Mouse (Mus musculus) hindbrain, embryonic 13.5 days (tissue): Measurements from ENCODE around the gene Neurl1b. TPM values are rescaled to one million over a fixed set of nuclear protein-coding genes. Genes with fewer than 3 reads are reported as not detected.

ENCODE experiments used
- ATAC-seq: fragments of 200-750 bp; cut with Nextera tagmentation; 2 replicates; pipeline ENCODE4 v1.8.0; 2017; ENCODE audit warnings: moderate TSS enrichment; ENCODE audit not compliant: low FRiP score
- H3K27ac ChIP-seq: fragments of 300-500 bp; sonication (generic); 2 replicates; pipeline ENCODE4 v1.5.1; 2015; ENCODE audit warnings: inconsistent platforms, mild to moderate bottlenecking, moderate library complexity
- H3K27me3 ChIP-seq: fragments of 300-500 bp; sonication (generic); 2 replicates; pipeline ENCODE4 v1.6.1; 2015; ENCODE audit warnings: mild to moderate bottlenecking, inconsistent platforms
- H3K36me3 ChIP-seq: fragments of 300-500 bp; sonication (generic); 2 replicates; pipeline ENCODE4 v1.6.1; 2015; ENCODE audit warnings: mild to moderate bottlenecking, inconsistent platforms
- H3K4me1 ChIP-seq: fragments of 300-500 bp; sonication (generic); replicated peaks from 2 replicates; pipeline ENCODE4 v1.6.1; 2015; ENCODE audit warnings: inconsistent platforms
- H3K4me2 ChIP-seq: fragments of 300-500 bp; sonication (generic); 2 replicates; pipeline ENCODE4 v1.6.1; 2015; ENCODE audit warnings: inconsistent platforms, mild to moderate bottlenecking, moderate library complexity
- H3K4me3 ChIP-seq: fragments of 300-500 bp; sonication (generic); 2 replicates; pipeline ENCODE4 v1.5.1; 2015; ENCODE audit warnings: mild to moderate bottlenecking, inconsistent platforms
- H3K9ac ChIP-seq: fragments of 300-500 bp; sonication (generic); 2 replicates; pipeline ENCODE4 v1.6.1; 2015; ENCODE audit warnings: mild to moderate bottlenecking, inconsistent platforms
- H3K9me3 ChIP-seq: fragments of 300-500 bp; sonication (generic); 2 replicates; pipeline ENCODE4 v1.6.1; 2016; ENCODE audit warnings: inconsistent platforms
- WGBS: fragments of 180-500 bp; shearing (Covaris S2); methylation state at CpG from one replicate; pipeline ENCODE4 v1.1.7; 2015; 5-methylcytosine and 5-hydroxymethylcytosine counted together
- polyA plus RNA-seq: library from polyadenylated mRNA; unstranded; fragments of >200 nt; fragmentation: Nextera tagmentation; extraction: Ambion mirVana; gene quantifications from 2 replicates; pipeline ENCODE4 v1.2.1, GENCODE M21; 2015

The Neurl1b gene
- 0.78 and 1.0 TPM in 2 replicates for polyA plus RNA-seq

DNA sequence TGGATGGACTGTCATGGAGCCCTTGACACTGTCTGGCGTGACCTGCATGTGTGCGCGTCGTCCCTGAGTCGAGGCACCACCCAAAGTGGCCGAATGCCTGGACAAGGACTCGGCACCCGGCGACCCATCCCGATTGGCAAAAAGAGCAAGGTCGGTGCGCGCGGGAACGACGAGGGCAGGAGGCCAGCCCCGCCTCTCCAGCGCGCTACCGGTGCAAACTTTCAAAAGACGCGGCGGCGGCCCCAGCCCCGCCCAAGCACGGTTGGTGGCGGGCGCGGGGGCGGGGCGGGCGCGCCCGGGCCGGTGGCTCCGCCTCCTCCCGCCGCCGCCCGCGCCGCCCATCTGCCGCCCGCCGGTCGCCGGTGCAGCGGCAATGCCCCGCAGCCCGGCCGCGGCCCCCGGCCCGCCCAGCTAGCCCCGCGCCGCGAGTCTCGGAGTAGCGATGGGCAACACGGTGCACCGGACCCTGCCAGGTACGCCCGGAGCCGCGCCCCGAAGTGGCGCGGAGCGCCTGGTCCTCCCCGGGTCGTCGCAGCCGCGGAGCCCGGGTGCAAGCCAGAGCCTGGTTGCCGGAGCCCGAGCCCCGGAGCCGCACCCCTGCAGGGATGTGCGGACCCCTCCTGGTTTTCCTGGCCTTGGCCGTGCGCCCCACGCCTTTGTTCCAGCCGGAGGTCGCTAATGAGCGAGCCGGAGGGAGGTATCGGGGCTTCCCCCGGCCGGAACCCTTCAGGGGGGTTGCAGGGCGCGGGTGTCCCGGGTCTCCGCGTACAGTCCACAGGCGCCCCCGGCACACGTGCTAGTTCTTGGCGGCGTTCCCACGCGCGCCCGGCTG lies at the start of gene Neurl1b:
Gene Neurl1b, plus strand, starts transcription at position 307 of the 832 bp plus-strand sequence.
- WGBS, result under 1% methylated on average over 75 of the region's 105 CpGs
- peak; percentile 72 for ATAC-seq
- H3K4me2 ChIP-seq, result peak within 1 kb of the TSS; percentile 97
- H3K36me3 ChIP-seq, result no peaks in the 10 kb centered on the region
- H3K9ac ChIP-seq, result peak within 1 kb of the TSS; percentile 87
- no peaks in the 10 kb centered on the region for H3K9me3 ChIP-seq
- peaks cover 11% of the 10 kb centered on the region for H3K4me1 ChIP-seq
- H3K4me3 ChIP-seq, result peak within 1 kb of the TSS; percentile 78
- peaks cover 52% of the 10 kb centered on the region for H3K27me3 ChIP-seq
- peak within 1 kb of the TSS; percentile 55; the same call in 1 of the 2 replicates for H3K27ac ChIP-seq

DNA sequence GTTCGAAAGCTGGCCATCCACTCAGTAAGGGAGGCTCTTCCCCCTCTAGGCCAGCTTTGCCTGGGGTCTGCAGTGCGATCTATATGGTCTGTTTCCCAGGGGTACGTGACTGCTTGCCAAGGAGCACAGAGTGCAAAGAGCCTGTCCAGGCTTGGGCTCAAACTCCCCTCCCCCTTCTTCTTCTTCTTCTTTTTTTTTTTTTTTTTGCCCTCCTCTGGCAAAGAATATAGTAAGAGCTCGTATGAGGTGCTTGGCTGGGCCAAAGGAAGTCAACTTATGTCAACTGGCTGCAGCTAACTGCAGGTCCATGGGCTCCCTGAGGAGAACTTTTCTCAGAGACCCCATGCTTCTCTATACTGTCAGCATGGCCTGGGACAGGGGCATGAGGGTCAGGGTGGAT lies 47.8 kb upstream of the Neurl1b start:
- Histone ChIP-seq H3K4me2 (no peak overlapping the region), H3K9me3 (no peaks in the 10 kb centered on the region), H3K4me1 (peaks cover 43% of the 10 kb centered on the region), H3K27me3 (no peaks in the 10 kb centered on the region), H3K4me3 (no peak overlapping the region), H3K27ac (no peak overlapping the region), H3K36me3 (no peaks in the 10 kb centered on the region), H3K9ac (no peak overlapping the region)
- ATAC-seq, result no peak
- WGBS, result 80% methylated on average over 4 of the region's 4 CpGs

DNA sequence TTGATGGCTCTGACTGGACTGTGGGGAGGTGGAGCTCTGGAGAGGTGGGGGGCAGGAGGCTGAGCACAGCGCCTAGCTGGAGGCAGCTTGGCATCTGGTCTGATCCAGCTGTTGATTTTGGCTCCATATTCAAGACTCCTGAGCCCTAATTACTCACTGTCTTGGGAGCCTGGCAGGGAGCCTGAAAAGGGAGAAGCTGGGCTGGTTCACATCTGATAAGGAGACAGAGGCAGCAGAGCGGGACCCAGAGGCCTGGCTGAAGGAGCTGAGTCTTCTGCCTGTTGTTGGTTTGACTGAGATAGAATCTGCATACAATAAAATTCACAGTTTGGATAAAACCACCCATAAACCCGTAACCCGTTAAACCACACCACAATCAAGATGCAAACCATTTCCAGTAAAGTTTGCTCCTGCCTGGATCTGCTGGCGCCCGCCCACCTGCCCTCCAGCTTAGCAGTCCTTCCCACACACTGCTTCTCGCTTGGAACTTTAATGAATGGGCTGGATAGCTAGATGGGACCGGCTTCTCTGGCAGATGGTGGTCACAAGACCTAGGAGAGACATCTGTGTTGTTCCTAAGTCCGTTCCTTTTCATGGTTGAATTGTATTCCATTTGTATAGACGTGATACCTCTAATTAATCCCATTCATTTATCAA lies 46.2 kb upstream of the Neurl1b start:
- 70% methylated on average over 10 of the region's 10 CpGs for WGBS

DNA sequence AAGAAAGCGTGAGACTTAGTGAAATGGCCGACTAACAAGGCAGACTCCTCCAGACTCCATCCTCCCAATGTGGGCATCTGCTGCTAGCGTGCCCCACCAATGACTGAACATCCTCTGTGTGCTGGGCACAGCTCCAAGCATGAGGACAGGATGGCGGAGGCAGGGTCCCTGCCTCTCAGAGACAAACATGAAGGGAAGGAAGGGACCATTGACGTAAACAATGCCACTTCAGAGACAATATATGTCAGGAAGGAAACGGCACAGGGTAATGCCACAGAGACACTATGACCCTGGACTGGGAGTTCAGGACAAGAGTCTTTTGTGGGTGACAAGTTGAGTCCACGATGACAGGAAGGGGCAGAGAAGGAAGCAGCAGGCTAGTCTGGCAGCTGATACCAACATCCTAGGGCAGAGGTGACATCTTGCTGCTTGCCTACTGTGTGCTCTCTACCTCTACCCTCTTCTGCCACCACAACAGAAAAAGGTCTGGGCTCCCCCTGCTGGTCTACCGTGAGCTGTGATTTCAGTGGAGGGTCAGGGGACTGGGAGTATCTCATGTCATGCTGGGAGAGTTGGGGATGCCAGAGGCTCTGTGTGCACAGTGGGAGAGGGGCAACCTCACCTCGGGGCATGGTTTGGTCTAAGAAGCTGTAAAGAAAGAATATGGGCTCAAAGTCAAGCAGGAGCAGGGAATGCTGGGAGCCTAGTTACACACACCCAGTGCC lies 43.9 kb upstream of the Neurl1b start:
- 45% methylated on average over 9 of the region's 9 CpGs for WGBS
- Histone ChIP-seq H3K9me3 (no peaks in the 10 kb centered on the region), H3K4me3 (no peak overlapping the region), H3K36me3 (no peaks in the 10 kb centered on the region), H3K4me1 (peaks cover 15% of the 10 kb centered on the region; the same call in 1 of the 2 replicates), H3K27me3 (no peaks in the 10 kb centered on the region), H3K9ac (no peak overlapping the region), H3K4me2 (no peak overlapping the region), H3K27ac (no peak overlapping the region)
- ATAC-seq, result no peak

More for the DNA sequence above, 46.2 kb upstream of the Neurl1b start:
- no peak for ATAC-seq
- no peak overlapping the region for H3K4me3 ChIP-seq
- no peaks in the 10 kb centered on the region for H3K9me3 ChIP-seq
- peaks cover 30% of the 10 kb centered on the region for H3K4me1 ChIP-seq
- no peaks in the 10 kb centered on the region for H3K36me3 ChIP-seq
- H3K4me2 ChIP-seq, result no peak overlapping the region
- 0 out of 2 replicates have a peak overlapping the region, but pooled peaks have one; percentile 20 for H3K27ac ChIP-seq
- no peaks in the 10 kb centered on the region for H3K27me3 ChIP-seq
- H3K9ac ChIP-seq, result no peak overlapping the region

DNA sequence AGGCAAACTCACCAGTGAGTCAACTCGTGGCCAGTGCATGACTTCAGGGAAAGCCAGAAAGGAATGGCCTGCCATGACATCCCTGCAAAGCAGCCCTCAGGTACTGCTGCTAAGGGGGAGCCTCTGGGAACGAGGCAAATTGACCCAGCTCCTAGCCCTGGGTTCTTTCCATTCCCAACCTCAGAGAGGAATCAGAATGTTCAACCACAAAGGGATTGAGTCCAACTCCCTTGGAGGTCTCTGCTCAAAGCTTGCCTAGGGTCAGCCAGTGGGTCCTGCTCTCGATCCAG lies 43.4 kb upstream of the Neurl1b start:
- ATAC-seq, result no peak
- WGBS, result 58% methylated on average over 3 of the region's 3 CpGs

DNA sequence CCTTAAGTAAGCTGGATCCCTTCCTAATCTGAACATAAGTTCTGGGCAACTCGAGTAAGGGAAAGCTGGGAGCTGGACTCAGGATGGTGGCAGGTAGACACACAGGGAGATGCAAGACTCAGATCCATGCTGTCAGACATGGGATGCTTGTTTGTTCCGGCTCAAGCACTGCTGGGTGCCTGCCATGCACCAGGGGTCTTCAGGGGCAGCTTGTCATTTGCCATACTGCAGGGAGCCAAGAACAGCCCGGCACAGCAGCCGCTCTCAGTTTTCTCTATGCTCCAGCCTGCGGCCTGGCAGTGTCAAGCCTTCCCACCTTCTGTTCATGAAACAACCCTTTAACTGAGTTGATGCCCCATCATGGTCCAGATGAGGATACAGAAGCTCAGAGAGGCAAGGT lies 41.4 kb upstream of the Neurl1b start:
- no peak overlapping the region for H3K4me3 ChIP-seq
- H3K9ac ChIP-seq, result no peak overlapping the region
- no peak overlapping the region for H3K4me2 ChIP-seq
- H3K4me1 ChIP-seq, result peaks cover 13% of the 10 kb centered on the region; the same call in 1 of the 2 replicates
- no peaks in the 10 kb centered on the region for H3K27me3 ChIP-seq
- ATAC-seq, result no peak
- no peak overlapping the region for H3K27ac ChIP-seq
- H3K9me3 ChIP-seq, result no peaks in the 10 kb centered on the region
- WGBS, result 70% methylated on average over 5 of the region's 5 CpGs
- H3K36me3 ChIP-seq, result no peaks in the 10 kb centered on the region

More for the DNA sequence above, 43.4 kb upstream of the Neurl1b start:
- Histone ChIP-seq H3K36me3 (no peaks in the 10 kb centered on the region), H3K27me3 (no peaks in the 10 kb centered on the region), H3K27ac (no peak overlapping the region), H3K9me3 (no peaks in the 10 kb centered on the region), H3K4me3 (no peak overlapping the region), H3K4me2 (no peak overlapping the region), H3K9ac (no peak overlapping the region), H3K4me1 (peaks cover 15% of the 10 kb centered on the region; the same call in 1 of the 2 replicates)

DNA sequence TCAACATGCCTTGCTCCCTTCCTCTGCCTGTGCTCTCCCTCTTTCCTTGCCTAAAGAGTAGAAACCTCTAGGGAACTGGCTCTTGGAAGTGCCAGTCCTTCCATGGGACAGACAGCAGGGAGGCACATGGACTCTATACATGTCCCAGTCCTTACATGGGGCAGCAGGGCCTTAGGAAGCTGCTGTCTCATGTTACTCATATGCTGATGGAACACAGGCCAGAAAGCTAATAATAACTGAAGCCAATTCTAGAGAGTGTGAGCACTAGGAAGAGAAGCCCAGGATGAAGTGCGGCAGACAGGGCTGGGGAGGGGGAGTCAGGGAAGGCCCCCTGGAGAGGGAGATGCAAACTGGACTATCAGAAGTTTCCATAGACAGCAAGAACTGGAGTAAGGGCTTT lies 38.2 kb upstream of the Neurl1b start:
- Histone ChIP-seq H3K27ac (no peak overlapping the region), H3K4me3 (no peak overlapping the region), H3K9ac (no peak overlapping the region), H3K4me2 (no peak overlapping the region), H3K9me3 (no peaks in the 10 kb centered on the region), H3K36me3 (no peaks in the 10 kb centered on the region), H3K27me3 (no peaks in the 10 kb centered on the region), H3K4me1 (peaks cover 20% of the 10 kb centered on the region)
- 64% methylated on average over 1 of the region's 1 CpGs for WGBS
- no peak for ATAC-seq

DNA sequence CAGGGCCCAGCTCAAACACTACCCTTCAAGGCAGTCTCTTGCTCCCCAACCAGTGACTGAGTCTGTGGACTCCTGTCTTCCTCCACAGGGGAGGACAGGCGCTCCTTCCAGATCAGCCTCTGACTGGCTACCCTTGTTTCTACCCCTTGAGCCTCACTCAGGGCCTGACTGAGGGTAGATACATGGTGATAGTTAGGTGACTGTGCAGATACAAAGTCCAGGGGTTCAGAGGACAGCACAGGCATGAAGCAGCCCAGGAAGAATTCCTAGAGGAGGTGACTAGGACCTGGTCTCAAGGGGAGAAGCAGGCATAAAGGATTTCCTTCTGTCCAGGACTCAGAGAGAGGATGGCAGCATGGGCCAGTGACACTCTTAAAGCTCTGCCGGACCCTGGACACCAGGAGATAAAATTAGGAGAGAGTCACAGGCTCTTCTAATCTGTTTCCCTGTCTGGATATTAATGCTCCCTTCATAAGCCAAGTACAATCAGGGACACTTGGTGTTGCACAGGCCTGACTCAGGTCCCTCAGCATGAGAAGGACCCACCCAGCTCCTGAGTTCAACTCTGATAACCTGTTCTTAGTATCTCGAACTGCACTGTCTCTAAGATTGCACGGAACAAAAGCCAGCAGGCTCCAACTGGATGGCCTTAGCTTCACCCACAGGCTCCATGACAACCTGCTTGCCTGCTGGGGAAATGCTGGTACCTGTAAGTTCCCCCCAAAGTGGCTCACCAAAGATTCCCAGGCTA lies 37.5 kb upstream of the Neurl1b start:
- Histone ChIP-seq H3K9ac (no peak overlapping the region), H3K27ac (no peak overlapping the region), H3K4me2 (no peak overlapping the region), H3K4me1 (peaks cover 22% of the 10 kb centered on the region), H3K9me3 (no peaks in the 10 kb centered on the region), H3K27me3 (no peaks in the 10 kb centered on the region), H3K36me3 (no peaks in the 10 kb centered on the region), H3K4me3 (no peak overlapping the region)
- ATAC-seq, result no peak
- 78% methylated on average over 4 of the region's 4 CpGs for WGBS

DNA sequence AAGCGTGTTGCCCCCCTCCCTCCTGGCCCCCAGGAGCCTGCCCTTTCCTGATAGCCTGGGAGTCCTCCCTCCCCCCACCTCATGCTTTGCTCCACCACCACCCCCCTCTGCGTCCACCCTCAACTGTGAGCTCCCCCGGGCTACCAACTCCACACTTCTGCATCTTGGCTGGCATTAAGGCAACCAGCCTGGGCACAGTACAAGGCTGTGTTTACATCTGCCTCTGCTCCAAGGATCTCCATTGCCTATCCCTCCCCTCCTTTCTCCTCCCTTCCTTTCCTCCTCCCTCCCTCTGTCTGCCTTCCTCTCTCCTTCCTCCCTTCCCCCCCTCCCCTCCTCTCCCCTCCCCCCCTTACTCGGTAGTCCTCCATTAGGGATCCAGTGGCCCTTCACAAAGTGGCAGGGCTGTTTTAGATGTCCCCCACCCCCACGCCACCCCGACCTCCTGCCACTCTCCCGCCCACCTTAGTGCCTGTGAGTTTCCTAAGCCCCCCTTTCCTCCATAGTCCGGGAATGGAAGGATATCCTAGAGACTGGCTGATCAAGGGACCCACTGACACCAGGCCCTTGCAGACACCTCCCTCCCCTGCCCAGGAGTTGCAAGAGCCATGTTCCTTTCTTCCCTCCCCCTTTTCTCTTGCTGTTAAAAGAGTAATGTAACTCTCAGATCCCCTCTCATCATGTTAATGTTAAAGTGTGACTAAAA lies 34.2 kb upstream of the Neurl1b start:
- Histone ChIP-seq H3K36me3 (no peaks in the 10 kb centered on the region), H3K27ac (peak overlapping the region; percentile 45; the same call in 1 of the 2 replicates), H3K9me3 (no peaks in the 10 kb centered on the region), H3K4me3 (no peak overlapping the region), H3K27me3 (no peaks in the 10 kb centered on the region), H3K4me1 (peaks cover 25% of the 10 kb centered on the region), H3K9ac (no peak overlapping the region), H3K4me2 (no peak overlapping the region)
- peak; percentile 63 for ATAC-seq
- 46% methylated on average over 8 of the region's 8 CpGs for WGBS

DNA sequence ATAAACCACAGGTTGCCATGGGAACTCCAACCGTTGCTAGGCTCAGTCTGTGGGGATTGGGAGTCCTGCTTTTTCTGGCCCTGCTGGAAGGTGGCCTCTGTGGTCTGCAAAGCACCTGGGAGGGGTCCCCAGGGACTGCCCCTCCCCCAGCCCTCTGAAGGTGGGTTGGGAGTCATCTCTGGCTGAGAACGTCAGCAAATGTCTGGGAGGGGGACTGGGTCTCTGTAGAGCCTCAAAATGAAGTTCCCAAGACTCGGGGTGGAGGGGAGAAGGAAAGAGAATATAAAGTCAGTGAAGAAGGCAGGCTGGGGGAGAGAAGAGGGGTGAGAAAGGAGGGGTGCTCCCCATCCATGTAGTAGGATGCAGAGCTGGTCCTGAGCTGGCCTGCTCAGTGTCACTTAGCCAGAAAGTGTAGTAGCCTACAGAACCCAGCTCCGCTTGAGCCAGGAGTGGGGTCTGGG lies 33.6 kb upstream of the Neurl1b start:
- Histone ChIP-seq H3K4me3 (no peak overlapping the region), H3K9me3 (no peaks in the 10 kb centered on the region), H3K4me2 (no peak overlapping the region), H3K4me1 (peaks cover 25% of the 10 kb centered on the region), H3K36me3 (no peaks in the 10 kb centered on the region), H3K27ac (peak overlapping the region; percentile 36), H3K9ac (0 out of 2 replicates have a peak overlapping the region, but pooled peaks have one; percentile 5), H3K27me3 (0 out of 2 replicates have a peak, but pooled peaks cover 2% of the 10 kb centered on the region)
- WGBS, result 43% methylated on average over 4 of the region's 4 CpGs
- ATAC-seq, result peak; percentile 77

DNA sequence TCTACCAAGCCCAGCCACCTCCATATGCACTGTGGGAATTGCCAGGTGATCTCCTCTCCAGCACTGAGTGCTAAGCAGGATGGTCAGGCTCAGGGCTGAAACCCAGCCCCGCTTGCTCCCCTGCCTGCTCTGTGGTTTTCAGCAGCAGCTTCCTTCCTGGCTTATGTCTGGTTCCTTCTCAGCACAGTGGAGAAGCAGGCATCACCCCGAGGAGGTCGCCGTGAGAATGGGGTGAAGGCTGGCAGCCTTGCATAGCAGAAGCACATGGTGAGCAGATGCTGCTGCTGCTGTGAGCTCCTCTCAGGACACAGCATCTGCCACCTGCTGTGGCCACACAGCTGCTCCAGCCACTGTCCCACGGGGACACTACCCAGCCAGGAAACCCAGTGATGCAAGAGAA lies 33.0 kb upstream of the Neurl1b start:
- WGBS, result 63% methylated on average over 5 of the region's 5 CpGs
- Histone ChIP-seq H3K4me2 (no peak overlapping the region), H3K9ac (no peak overlapping the region), H3K4me1 (peaks cover 25% of the 10 kb centered on the region), H3K36me3 (no peaks in the 10 kb centered on the region), H3K27me3 (0 out of 2 replicates have a peak, but pooled peaks cover 2% of the 10 kb centered on the region), H3K4me3 (no peak overlapping the region), H3K9me3 (no peaks in the 10 kb centered on the region), H3K27ac (peak overlapping the region; percentile 36)
- peak; percentile 28; the same call in 1 of the 2 replicates for ATAC-seq
